Mouse (Mus musculus): ENCODE measurements around the gene Cyp4f18. TPM values are rescaled to one million over a fixed set of nuclear protein-coding genes. Genes with fewer than 3 reads are reported as not detected.
"Not testable (repeated sequence)": the region's sequence is repeated elsewhere in the genome, so short reads cannot be mapped to it uniquely, and the experiment has no call there.

Cyp4f18 gene
- 1 to 10 TPM in 1 of 2 experiments, under 1 TPM in 1; 0.69 to 2.7 TPM for total RNA-seq (2021)
- long read RNA-seq, experiment 1, partial matches to known transcripts: 1 of 1 reads
- long read RNA-seq, experiment 1, other reads (novel, unspliced or antisense): 0 of 1 reads
- long read RNA-seq, experiment 2, partial matches to known transcripts: 0 of 1 reads
- long read RNA-seq, experiment 2, other reads (novel, unspliced or antisense): 0 of 1 reads

DNA sequence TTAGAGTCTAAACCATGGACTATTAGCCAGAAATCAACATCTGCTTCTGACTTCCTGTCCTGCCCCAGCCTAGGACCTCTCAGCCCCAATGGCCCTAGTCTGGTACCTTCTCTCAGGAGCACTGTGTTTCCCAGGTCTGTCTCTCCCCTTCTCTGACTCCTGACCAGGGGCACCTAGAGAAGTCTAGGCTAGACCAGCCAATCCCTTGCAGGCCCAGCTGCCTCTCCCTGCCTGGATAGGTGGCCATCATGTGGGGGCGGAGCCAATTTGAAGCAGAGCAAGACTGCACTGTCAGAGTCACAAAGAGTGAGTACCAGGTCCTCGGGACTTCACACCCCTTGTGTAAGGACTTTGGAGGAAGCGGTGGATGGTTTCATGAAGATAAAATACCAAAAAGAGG lies at the start of gene Cyp4f18:
Cyp4f18 (minus strand) TSS at position 154 of the 400 bp plus-strand sequence.
- peak; percentile 22 to 55 for DNase-seq

DNA sequence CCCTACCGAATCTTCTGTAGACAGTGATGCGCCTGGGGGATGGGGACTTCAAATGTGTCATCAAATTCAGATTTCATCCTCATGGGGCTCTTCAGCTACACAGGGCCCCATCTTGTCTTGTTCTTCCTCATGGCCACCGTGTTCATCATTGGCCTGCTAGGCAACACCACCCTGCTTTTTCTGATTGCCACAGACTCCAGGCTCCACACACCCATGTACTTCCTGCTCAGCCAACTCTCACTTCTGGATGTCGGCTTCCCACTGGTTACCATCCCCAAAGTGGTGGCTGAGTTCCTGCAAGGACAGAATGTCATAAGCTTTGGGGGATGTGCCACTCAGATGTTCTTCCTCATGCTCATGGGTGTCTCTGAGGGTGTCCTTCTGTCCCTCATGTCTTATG lies 48.2 kb upstream of the Cyp4f18 start:
- DNase-seq: not testable (repeated sequence)

DNA sequence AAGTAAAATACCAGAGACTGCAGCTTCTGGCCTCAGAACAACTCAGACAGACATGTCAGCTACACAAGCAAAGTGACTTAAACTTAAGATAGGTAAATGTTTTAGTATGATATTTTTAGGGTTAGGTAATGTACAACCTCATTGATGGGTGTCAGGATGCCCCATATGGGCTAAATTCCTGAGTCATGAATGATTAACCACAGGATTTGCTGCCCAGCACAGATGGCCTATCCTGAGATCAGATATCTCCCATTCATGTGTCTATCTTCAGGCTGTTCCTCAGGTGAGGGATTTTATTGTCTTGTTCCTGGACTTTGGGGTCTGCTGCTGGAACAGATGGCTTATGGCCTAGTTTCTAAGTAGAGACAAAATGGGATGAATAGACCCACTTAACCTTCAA lies 45.2 kb upstream of the Cyp4f18 start:
- not testable (repeated sequence) for DNase-seq

DNA sequence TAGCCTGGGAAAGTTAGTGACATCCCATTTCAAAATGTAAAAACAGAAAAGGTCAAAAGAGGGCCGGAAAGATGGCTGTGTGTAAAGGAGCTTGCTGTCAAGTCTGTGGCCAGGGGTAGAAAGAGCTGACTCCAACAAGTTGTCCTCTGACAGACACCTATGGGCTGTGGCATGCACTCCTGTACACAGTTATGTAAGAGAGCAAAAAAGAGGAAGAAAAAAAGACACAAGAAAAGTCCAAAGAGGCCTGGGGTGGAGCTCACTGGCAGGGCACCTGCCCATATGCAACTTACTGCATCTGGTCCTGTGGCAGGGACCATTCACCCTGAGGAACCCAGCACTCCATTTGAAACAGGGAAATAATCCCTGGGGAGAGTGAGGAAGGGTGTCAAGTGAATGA lies 33.1 kb upstream of the Cyp4f18 start:
- no peak for DNase-seq

DNA sequence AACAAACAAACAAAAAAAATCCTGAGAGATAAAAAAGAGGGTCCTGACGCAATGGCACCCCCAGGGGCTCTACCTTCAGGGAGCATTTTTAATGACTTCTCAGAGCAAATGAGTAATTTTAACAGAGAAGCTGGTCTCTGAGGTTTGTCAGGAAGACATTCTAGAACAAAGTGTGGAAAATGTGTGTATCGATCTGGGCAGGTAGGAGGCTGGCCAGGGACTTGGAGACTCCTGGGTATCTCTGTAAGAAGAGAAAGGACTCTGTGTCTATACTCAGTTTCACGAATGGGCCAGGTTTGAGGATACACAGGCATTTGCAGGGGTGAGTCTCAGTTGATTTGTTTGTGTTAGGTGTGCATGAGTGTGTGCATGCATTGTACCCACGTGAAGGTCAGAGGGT lies 31.5 kb upstream of the Cyp4f18 start, which contains the start of gene Olfr372:
Olfr372 (plus strand) TSS at position 301 of the 400 bp plus-strand sequence.
- DNase-seq: not testable (repeated sequence)

DNA sequence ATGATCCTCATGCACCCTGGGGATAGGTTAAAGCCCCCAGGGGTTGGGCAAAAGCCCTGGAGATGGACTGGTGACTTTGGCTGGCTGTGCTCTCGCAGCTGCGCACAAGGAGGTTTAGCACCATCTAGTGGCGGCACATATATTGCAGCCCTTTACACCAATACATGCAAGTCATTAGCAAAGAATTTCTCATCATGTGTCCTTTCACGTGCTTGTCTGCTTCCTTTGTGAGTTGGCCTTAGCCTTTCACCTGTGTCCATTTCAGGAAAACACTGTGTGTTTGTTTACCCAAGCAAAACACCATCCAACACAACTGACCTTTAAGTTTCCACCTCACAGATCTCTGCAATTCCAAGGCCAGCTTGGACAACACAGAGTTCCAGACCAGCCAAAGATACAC lies 23.5 kb upstream of the Cyp4f18 start:
- peak; percentile 48 to 74 for DNase-seq

DNA sequence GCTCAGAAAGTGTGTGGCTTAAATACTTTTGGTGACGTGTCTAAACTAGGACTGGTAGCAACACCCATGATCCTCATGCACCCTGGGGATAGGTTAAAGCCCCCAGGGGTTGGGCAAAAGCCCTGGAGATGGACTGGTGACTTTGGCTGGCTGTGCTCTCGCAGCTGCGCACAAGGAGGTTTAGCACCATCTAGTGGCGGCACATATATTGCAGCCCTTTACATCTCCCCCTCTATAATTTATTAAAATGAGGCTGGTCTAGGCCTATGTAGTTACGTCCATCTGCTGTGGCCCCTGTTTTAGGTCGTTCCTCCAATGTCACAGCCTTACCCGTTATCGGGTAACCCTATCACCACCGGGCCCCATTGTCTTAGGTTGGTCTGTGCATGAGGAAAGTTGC lies 15.5 kb upstream of the Cyp4f18 start:
- peak; percentile 41 to 62 for DNase-seq

DNA sequence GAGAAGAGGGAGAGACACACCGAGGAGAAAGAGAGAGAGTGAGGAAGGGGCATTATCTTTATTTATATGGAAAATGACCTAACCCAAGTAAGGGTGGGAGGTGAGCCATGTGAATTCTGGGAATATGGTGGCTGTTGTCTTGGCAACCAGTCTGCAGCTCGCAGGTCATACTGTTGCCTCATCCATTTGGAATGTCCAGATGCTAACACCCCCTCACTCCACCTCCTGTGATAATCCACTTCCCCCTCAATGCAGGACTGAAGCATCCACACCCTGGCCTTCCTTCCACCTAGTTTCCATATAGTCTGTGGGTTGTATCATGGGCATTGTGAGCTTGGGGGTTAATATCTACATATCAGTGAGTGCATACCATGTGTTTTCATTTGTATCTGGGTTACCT lies 10.4 kb upstream of the Cyp4f18 start:
- no peak for DNase-seq

DNA sequence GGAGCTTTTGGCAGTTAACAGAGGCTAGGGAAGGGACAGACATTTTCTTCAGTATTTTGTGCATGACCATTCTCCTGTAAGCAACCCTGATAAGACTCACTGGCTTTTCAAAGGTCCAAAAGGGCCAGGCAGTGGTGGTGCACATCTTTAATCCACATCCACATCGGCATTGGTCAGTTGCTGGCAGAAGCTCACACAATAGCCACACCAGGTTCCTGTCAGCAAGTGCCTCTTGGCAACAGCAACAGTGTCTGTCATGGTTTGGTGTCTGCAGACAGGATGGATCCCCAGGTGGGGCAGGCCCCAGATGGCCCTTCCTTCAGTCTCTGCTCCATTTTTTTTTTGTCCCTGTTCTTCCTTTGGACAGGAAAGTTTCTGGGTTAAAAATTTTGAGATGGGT lies 9.6 kb upstream of the Cyp4f18 start:
- DNase-seq: not testable (repeated sequence)

DNA sequence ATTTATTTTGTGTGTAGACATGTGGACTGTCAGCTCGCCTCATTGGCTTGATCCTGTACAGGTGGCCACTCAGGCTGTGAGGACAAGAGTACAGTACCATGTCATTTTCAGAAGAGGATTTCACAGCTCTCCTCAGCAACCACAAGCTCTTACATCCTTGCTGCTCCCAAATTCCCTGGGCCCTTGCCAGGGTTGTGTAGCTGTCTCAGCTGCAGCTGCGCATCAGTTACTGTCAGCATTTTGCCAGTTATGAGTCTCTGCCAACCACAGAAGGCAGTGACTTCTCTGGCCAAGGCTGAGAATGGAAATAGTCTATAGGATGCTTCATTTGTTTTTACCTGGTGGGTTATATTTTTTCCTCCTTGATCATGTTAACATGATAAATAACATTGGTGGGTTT lies 8.7 kb upstream of the Cyp4f18 start:
- peak; percentile 31 to 76 for DNase-seq

DNA sequence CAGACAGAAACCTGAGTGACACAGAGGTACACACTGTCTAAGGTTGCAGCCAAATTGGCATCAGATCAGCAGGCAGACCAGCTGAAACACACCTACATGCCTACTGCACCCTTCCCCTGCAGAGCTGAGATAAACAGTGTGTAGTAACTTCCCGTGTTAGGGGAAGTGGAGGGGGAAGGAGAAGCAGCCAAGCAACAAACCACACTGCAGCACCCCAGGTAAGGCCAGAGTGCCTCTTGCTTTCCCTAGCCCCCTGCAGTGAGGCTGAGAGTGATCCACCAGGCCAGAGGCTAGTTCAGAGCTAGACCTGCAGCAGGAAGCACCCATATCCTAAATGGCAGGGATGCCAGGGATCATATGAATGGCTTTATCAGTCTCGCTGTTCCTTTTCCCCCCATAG lies 7.9 kb upstream of the Cyp4f18 start:
- DNase-seq: peak in 1 of 2 experiments; percentile 25

DNA sequence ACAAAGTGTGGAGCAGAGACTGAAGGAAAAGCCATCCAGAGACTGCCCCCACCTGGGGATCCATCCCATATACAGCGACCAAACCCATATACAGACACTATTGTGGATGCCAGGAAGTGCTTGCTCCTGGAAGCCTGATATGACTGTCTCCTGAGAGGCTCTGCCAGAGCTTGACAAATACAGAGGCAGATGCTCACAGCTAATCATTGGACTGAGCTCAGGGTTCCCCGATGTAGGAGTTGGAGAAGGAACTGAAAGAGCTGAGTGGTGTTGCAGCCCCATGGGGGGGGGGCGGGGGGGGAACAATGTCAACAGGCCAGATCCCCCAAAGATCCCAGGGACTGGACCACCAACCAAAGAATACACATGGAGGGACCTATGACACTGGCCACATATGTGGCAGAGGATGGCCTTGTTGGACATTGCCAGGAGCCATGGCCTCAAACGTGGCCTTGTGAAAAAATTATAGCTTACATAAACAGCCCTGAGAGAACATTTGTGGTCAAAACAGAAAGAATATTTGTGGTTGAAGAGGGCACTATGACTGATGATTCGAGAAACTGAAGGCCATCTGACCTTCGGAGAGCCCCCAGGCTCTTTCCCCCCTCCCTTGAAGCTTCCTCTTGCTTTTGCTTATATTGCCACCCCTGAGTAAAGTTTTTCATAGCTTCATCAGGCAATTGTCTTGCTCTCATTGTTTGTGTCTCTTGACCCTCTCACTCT lies 4.2 kb upstream of the Cyp4f18 start:
- peak; percentile 23 to 51 for DNase-seq

DNA sequence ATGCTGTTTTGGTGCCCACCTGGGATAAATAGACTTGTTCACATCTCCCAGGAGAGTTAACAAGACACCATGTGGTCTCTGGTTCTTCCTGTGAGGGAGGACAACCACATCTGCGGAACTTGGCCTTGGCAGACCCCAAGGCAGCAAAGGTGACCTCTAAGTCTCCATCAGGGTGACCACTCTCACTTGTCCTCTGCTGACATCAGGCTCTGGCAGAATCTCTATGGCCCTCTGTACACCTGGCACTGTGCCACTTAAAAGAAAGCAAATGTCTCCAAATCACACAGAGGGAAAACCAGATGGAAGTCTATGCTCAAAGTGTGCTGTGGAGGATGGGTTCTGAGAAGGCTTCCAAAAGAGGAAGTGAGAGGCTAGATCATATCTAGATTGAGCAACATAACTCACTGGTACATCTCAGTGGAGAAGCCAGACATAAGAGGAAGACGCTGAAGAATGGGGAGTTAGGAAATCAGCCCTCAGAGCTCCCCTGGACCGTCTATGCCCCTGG lies 1.2 kb downstream of the Cyp4f18 start:
- DNase-seq: peak; percentile 51 to 73

DNA sequence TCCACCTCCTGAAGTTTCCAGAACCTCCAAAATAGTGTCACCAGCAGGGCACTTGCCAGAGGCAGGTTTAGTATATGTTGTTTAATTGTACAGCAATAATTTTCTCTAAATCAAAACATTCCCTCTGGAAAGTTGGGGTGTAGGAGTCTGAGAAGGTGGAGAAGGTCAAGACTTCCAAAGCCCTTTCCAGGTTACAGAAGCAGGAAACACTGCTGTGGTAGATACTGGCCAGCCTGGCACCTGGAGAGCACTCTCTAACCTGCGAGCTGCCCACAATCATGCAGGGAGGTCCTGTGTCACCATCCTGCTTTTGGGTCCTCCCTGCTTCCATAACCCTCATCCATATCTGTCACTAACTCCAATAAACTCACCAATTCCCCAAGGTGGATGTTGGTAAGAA lies 2.7 kb downstream of the Cyp4f18 start:
- DNase-seq: no peak

DNA sequence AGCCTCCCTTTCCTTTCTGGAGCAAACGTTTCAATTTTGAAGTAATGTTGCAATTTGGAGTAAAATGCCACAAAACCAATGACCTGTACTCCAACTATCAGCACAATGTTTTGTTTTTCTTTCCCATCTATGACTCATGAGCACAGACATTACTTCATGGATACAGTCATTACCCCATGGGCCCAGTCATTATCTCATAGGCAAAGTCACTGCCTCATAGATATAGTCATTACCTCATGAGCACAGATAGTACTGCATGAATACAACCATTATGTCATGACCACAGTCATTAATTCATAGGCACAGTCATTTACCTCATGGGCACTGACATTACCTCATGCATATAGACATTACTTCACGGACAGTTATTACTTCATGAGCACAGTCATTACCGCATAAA lies 3.5 kb downstream of the Cyp4f18 start:
- no peak for DNase-seq

DNA sequence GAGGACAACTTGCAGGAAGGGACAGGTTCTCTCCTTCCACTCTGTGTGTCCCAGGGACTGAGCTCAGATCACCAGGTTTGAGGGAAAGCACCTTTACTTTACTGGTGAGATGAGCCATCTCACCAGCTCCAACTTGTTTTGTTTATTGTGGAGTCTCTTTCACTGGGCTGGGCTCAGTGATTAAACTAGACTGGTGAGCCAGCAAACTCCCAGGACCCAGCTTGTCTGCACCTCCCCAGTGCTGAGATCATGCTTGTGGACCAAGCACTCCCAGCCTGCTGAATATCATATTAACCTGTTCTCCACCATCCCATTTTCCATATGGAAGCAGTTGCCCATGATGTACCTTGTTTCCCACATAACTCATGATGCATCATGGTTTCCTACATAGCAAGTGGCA lies 6.5 kb downstream of the Cyp4f18 start:
- no peak for DNase-seq

DNA sequence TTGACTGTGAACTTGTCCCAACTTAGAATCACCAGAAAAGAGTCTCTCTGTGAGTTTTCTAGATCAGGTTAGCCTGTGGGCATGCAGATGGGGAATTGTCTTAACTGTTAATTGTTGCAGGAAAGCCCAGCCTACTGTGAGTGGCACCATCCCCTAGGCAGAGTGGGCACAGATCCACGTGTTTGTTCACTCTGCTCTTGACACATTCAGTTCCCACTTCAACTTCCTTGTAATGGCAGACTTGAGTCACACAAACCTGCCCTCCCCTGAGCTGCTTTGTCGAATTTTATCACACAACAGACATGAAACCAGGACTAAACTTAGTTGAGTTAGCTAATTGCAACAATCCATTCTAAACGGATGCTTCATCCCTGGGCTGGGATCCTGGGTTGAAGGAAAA lies 9.2 kb downstream of the Cyp4f18 start:
- DNase-seq: no peak

DNA sequence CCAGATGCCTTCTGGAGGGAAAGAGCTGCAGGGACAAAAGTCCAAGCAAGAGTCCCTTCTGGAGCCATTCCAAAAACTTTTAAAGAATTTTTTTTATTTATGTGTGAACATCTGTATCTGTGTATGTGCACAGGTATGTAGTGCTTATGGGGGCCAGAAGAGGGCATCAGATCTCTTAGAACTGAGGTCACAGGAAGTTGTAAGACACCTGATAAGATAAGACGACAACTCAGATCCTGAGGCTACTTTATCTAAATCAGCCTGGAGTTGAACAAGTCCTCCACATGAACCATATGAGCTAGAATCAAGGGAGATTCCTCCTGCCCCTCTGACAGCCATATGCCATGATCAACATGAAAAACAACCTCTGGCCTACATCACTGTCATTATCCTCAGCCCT lies 10.0 kb downstream of the Cyp4f18 start:
- DNase-seq: no peak

DNA sequence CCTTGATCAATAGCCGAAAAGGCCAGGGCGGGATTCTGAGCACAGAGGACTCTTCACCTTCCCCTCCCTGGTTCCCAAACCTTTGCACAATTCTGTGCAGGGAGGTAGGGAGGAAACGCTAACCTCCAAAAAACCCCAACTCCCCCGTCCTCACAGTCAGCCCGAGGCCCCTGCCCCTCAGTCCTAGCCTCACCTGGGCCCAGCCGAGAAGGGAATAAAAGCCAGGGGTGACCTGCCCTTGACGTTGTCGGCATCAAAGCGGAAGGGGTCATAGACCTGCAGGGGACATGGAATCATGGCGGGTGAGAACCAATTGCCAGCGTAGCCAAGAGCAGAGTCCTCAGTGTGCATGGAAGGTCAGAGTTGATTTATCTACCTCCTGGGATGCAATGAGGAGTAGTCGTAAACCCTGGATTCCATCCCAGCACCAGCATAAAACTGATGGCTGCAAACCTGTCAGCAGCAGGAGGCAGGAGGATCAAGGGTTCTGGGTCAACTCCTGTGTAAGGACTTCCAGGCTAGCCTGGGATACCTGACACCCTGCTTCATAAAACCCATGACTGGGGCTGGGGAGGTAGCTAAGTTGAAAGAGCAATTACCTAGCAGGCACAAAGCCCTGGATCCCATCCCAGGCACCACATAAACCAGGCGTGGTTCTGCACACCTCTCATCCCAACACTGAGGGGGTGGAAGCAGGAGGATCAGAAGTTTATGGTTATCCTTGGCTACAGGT lies 20.4 kb downstream of the Cyp4f18 start:
- no peak for DNase-seq

DNA sequence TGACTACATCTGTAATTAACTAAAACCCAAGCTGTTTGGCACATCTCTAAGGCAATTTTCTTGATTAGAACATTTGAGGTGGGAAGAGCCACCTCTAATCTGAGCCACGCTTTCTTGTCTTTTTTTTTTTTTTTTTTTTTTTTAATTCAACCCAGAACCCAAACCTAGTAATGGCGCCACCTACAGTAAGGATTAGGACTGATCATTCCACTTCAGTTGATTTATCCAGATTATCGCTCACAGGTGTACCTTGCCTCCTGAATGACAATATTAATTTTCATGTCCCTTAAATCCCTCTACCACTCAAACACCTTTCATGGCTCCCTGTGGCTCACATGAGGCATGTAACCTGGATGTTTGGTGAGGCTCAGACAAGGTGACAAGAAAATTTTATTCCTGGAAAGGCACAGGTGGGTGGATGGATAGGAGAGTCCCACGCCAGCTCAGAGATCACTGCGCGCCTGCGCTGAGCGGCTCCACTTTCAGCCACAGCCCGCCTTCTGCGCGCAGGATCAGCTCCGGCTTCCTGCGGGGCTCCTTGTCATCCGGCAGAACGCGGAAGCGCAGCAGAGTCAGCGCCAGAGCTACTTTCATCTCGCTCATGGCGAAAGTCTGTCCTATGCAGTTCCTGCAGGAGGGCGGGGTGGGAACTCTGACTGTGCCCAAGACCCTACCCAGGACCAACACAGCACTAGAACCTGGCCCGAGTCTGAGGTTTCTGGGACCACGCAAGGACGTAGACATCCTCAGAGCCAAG lies 21.1 kb downstream of the Cyp4f18 start:
- DNase-seq: peak; percentile 33 to 55

DNA sequence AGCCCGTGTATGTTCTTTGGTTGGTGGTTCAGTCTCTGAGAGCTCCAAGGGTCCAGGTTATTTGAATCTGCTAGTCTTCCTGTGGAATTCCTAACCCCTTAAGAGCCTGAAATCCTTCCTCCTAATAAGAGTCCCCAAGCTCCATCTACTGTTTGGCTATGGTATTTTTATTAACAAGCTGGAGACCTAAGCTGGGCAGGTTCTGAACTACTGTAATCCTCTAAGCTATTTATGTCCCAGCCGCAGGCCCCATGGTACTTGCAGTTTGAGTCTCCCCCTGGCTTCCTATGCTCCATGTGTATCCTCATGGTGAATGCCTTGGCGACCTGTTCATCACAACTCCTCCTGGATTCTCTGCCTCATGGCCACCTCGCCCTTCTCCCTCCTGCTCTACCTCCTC lies 24.8 kb downstream of the Cyp4f18 start:
- no peak for DNase-seq

DNA sequence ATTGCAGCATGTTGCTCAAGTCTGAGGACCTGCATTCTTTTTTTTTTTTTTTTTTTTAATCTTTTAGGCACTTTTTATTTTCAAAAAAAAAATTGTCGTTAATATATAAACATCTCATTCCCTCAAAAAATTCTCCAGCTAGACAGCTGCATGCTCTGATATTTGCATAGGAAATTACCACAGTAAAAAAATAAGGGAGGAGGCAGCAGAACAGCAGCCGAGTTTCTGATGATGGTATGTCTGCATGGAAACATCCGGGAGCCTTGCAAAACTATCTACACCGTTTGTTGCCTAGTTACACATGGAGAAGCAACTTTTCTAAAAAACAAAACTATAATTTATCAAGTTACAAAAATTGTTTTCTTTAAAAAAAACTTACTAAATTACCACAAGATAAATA lies 28.0 kb downstream of the Cyp4f18 start:
- DNase-seq: no peak
